Mouse (Mus musculus) ES-E14 (cell line): ENCODE data around the gene Astn1.

Source experiments
- HCFC1 ChIP-seq: IDR thresholded peaks from 2 replicates; pipeline ENCODE4 v1.6.1; 2012; ENCODE audit warnings: low read length, inconsistent platforms, borderline replicate concordance; ENCODE audit not compliant: insufficient read depth
- ZC3H11A ChIP-seq: IDR thresholded peaks from 2 replicates; pipeline ENCODE4 v1.6.1; 2012; ENCODE audit warnings: low read depth, mild to moderate bottlenecking, inconsistent platforms, low read length, borderline replicate concordance

DNA sequence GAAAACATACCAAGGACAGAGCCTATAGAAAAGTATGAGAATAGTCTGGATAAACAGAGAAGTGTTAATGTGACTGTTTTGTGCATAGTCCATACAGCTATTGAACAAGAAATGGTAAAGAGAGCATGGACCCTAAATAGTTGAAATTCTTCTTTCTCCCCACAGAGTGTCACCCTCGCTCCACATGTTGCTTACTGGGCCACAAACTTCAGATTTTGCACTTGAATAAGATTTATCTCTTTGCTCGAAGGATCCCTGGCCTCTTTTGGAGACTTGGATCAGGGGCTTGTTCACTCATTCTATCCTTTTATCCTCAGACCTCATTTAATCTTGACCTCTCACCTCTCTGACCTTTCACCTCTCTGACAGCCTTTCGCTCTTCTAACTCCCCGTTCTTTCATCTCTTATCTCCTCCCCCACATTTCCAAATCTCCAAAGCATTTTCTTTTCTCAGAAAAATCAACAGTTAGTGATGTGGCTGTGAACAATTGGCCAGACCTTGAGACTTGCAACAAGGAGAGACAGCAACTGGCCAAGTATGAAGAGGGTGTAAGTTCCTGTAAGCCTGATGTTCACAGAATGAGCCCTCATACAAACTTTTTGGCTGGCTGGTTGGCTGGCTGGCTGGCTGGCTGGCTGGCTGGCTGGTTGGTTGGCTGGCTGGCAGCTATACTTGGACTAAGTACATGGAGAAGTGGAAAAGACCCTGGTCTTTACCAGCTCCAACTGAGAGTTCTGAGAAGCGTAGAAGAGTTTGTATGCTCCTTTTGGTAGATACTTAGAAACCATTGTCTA is 351.4 kb downstream of the Astn1 start:
- TF ChIP-seq HCFC1 (no peak), ZC3H11A (no peak; the same call in 1 of the 2 replicates)
